ENCODE assay signal across 13 mouse cellular contexts in the genomic region with DNA sequence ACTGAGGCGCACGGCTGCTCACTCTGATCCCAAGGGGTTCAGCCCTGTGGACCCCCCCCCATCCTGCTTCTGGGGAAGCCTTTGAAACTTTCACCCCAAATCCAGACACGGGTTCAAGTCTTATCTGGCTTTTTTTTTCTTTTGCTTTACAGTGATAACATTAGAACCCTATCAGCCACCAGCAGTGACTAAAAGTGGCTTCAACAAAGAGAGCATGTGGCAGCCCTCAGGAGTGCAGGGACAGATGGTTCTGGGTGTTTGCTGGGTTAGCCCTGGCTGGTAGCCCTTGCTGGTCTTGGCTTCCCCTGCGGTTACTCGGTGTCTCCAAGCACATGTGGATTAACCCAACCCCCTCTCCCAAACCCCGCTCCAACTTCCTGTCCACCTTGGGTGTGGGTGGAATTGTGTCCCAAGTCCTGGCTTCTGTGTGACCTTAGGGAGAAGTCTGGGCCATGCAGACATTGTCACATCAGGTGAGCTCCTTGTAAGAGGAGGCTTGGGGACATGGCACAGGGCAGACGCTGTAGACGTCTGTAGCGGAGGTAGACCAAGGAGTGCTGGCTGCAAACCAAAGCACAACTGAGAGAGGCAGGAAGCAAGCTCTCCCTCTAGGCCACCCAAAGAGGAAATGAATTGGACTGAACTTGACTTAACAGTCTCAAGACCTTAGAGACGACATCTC. TPM values are rescaled to one million over a fixed set of nuclear protein-coding genes. Genes with fewer than 3 reads are reported as not detected.
DNase-seq lines count a peak whose midpoint lies in the region; ATAC-seq and TF ChIP-seq lines count a peak whose summit lies in the region.
"Had no signal": no experiment of that assay in that cellular context is flagged by ENCODE, and none has a peak within 500 bp of the region (broad histone marks: within the 10 kb centered on the region; RNA-seq: fewer than 3 reads in every experiment).

No protein-coding gene starts in this region.

- peak; percentile 38; the same call in 1 of the 2 replicates for TF ChIP-seq EP300 in liver, embryonic 14.5 days (IDR thresholded peaks at IDR 0.05; ENCODE audit: low read depth)

- H3K36me3 ChIP-seq in liver, embryonic 14.5 days (replicated peaks; ENCODE audit: control insufficient read depth, insufficient read depth, low read depth) = peaks cover 4% of the 10 kb centered on the region

- ATAC-seq in liver, embryonic 14.5 days (ENCODE audit: insufficient read depth) = peak; percentile 66
- ATAC-seq: hindbrain, postnatal 0 days had no signal

- WGBS in liver, embryonic 14.5 days (ENCODE audit: insufficient replicate concordance) = 32% methylated on average over 10 of the region's 10 CpGs

- H3K9me3 ChIP-seq in liver, embryonic 14.5 days (ENCODE audit: control insufficient read depth, low read length) = no peaks in the 10 kb centered on the region
- H3K9me3 ChIP-seq: embryonic facial prominence, embryonic 13.5 days; forebrain, embryonic 12.5 days; neural tube, embryonic 12.5 days had no signal

- H3K27ac ChIP-seq in liver, embryonic 14.5 days = no peak overlapping the region
- H3K27ac ChIP-seq: embryonic facial prominence, embryonic 13.5 days; forebrain, embryonic 12.5 days; hindbrain, postnatal 0 days; kidney, postnatal 0 days; neural tube, embryonic 12.5 days had no signal

- TF ChIP-seq CTCF in liver, embryonic 14.5 days (IDR thresholded peaks at IDR 0.05; ENCODE audit: low read depth) = no peak

- peak; percentile 29 for DNase-seq in thymus, postnatal 0 days (ENCODE audit: low spot score)
- DNase-seq in thymus, postnatal 25 days = no peak
- peak; percentile 6 for DNase-seq in c-Kit-positive CD71-positive TER-119-positive erythroid progenitor cells, embryonic 14.5 days (ENCODE audit: low spot score)
- no peak for DNase-seq in liver, embryonic 14.5 days (ENCODE audit: low read depth in 3 of 3, low spot score in 3 of 3)
- DNase-seq in lung, postnatal 36 days = no peak
- DNase-seq in gastrocnemius, postnatal 4 days (ENCODE audit: low spot score in 2 of 2) = no peak
- DNase-seq in urinary bladder, postnatal 14 days (ENCODE audit: low spot score) = no peak
- DNase-seq: layer of hippocampus, postnatal 36 days had no signal

- no peaks in the 10 kb centered on the region for H3K27me3 ChIP-seq in liver, embryonic 14.5 days (ENCODE audit: control insufficient read depth, insufficient read depth, low read length)
- H3K27me3 ChIP-seq: embryonic facial prominence, embryonic 13.5 days; forebrain, embryonic 12.5 days; neural tube, embryonic 12.5 days had no signal

- H3K4me1 ChIP-seq in liver, embryonic 14.5 days (replicated peaks; ENCODE audit: control insufficient read depth in 2 of 2, insufficient read depth in 2 of 2, low read length in 1 of 2) = peaks cover 6 to 22% of the 10 kb centered on the region in 2 experiments
- H3K4me1 ChIP-seq: forebrain, embryonic 12.5 days; neural tube, embryonic 12.5 days had no signal

- peak overlapping the region; percentile 11; the same call in 1 of the 2 replicates for H3K4me2 ChIP-seq in liver, embryonic 14.5 days (ENCODE audit: low read depth)
- H3K4me2 ChIP-seq: embryonic facial prominence, embryonic 13.5 days; forebrain, embryonic 12.5 days; neural tube, embryonic 12.5 days had no signal

- H3K4me3 ChIP-seq in liver, embryonic 14.5 days (ENCODE audit: insufficient read depth in 1 of 2, low read depth in 2 of 2, low read length in 2 of 2) = no peak overlapping the region
- H3K4me3 ChIP-seq: embryonic facial prominence, embryonic 13.5 days; forebrain, embryonic 12.5 days; neural tube, embryonic 12.5 days had no signal

- H3K9ac ChIP-seq in liver, embryonic 14.5 days (replicated peaks) = no peak overlapping the region; the same call in 1 of the 2 replicates
- H3K9ac ChIP-seq: embryonic facial prominence, embryonic 13.5 days; forebrain, embryonic 12.5 days; neural tube, embryonic 12.5 days had no signal

RNA-seq across cellular contexts. Expression of a gene that starts 8.8 kb away (rescaled TPM):
- 244 and 246 TPM in 2 replicates for polyA plus RNA-seq in thymus, postnatal 0 days (2015; fragmentation: Nextera tagmentation; extraction: Ambion mirVana)
- 29.8 and 54.1 TPM in 2 replicates for polyA plus RNA-seq in liver, embryonic 14.5 days (2012; rRNA removed)
- 78.0 and 79.4 TPM in 2 replicates for polyA plus RNA-seq in liver, embryonic 14.5 days (2014; fragmentation: Nextera tagmentation; extraction: Ambion mirVana)
- 100 to 1,000 TPM; 173 to 200 TPM for total RNA-seq in gastrocnemius, postnatal 4 days (2021)

RNA-seq across cellular contexts. Expression of a gene that starts 41.6 kb away (rescaled TPM):
- polyA plus RNA-seq in thymus, postnatal 0 days (2015; fragmentation: Nextera tagmentation; extraction: Ambion mirVana) = 11.6 and 13.4 TPM in 2 replicates
- polyA plus RNA-seq in liver, embryonic 14.5 days (2012; rRNA removed) = 6.0 and 6.4 TPM in 2 replicates
- 8.1 and 9.6 TPM in 2 replicates for polyA plus RNA-seq in liver, embryonic 14.5 days (2014; fragmentation: Nextera tagmentation; extraction: Ambion mirVana)
- total RNA-seq in gastrocnemius, postnatal 4 days (2021) = 10 to 100 TPM; 66.5 to 68.1 TPM

Comparison
In these comparisons a context has a peak if more than half of its experiments do, and no peak if none do; other contexts are left out.
1. DNase-seq: peak in thymus, postnatal 0 days (single experiment) and c-Kit-positive CD71-positive TER-119-positive erythroid progenitor cells, embryonic 14.5 days (single experiment); none in thymus, postnatal 25 days (single experiment), liver, embryonic 14.5 days (0 of 3), lung, postnatal 36 days (single experiment), gastrocnemius, postnatal 4 days (0 of 2) and urinary bladder, postnatal 14 days (single experiment).